Mouse (Mus musculus): ENCODE measurements around the gene Pea15a. TPM values are rescaled to one million over a fixed set of nuclear protein-coding genes. Genes with fewer than 3 reads are reported as not detected.
"Not testable (repeated sequence)": the region's sequence is repeated elsewhere in the genome, so short reads cannot be mapped to it uniquely, and the experiment has no call there.

The Pea15a gene
- 87.4 and 93.1 TPM in 2 replicates for polyA plus RNA-seq (2014; fragmentation: Nextera tagmentation; extraction: Ambion mirVana)

GRCm38 (mm10) chr1:172206141-172206917 is at the start of gene Pea15a:
Gene Pea15a, minus strand, starts transcription at chr1:172206804.
- Histone ChIP-seq H3K4me1 (replicated peaks; ENCODE audit: control insufficient read depth, insufficient read depth, low read length) (peaks cover 55% of the 10 kb centered on the region), H3K36me3 (ENCODE audit: control insufficient read depth, insufficient read depth, low read length) (peaks cover 7% of the 10 kb centered on the region; the same call in 1 of the 2 replicates), H3K9ac (ENCODE audit: low read length) (peak within 1 kb of the TSS; percentile 79), H3K27ac (ENCODE audit: low read depth) (peak within 1 kb of the TSS; percentile 75), H3K4me2 (ENCODE audit: low read length) (peak within 1 kb of the TSS; percentile 67), H3K9me3 (ENCODE audit: control insufficient read depth, low read length) (no peaks in the 10 kb centered on the region), H3K27me3 (replicated peaks; ENCODE audit: control insufficient read depth, insufficient read depth, low read length) (no peaks in the 10 kb centered on the region), H3K4me3 (ENCODE audit: low read depth, low read length) (peak within 1 kb of the TSS; percentile 73)
- peak; percentile 73 for ATAC-seq (replicated peaks; ENCODE audit: low FRiP score, low TSS enrichment, low read depth)
- peak; percentile 85 for DNase-seq (ENCODE audit: low spot score)
- under 1% methylated on average over 37 of the region's 40 CpGs for WGBS

- H3K4me1 ChIP-seq (replicated peaks; ENCODE audit: control insufficient read depth, insufficient read depth, low read length), result no peaks in the 10 kb centered on the region
- no peak for ATAC-seq (replicated peaks; ENCODE audit: low FRiP score, low TSS enrichment, low read depth)
- 40% methylated on average over 2 of the region's 2 CpGs for WGBS
- no peak overlapping the region for H3K27ac ChIP-seq (ENCODE audit: low read depth)
- no peaks in the 10 kb centered on the region for H3K36me3 ChIP-seq (ENCODE audit: control insufficient read depth, insufficient read depth, low read length)
- no peak overlapping the region for H3K9ac ChIP-seq (ENCODE audit: low read length)
- no peak overlapping the region for H3K4me2 ChIP-seq (ENCODE audit: low read length)
- H3K9me3 ChIP-seq (ENCODE audit: control insufficient read depth, low read length), result no peaks in the 10 kb centered on the region
- H3K4me3 ChIP-seq (ENCODE audit: low read depth, low read length), result no peak overlapping the region
- H3K27me3 ChIP-seq (replicated peaks; ENCODE audit: control insufficient read depth, insufficient read depth, low read length), result peaks cover 26% of the 10 kb centered on the region
- no peak for DNase-seq (ENCODE audit: low spot score)
Observed at GRCm38 (mm10) chr1:172247679-172248078, 41.1 kb upstream of the Pea15a start.

- WGBS, result 73% methylated on average over 4 of the region's 4 CpGs
- peaks cover 26% of the 10 kb centered on the region for H3K27me3 ChIP-seq (replicated peaks; ENCODE audit: control insufficient read depth, insufficient read depth, low read length)
- H3K9me3 ChIP-seq (ENCODE audit: control insufficient read depth, low read length), result no peaks in the 10 kb centered on the region
Observed at GRCm38 (mm10) chr1:172247216-172247615, 40.6 kb upstream of the Pea15a start.

GRCm38 (mm10) chr1:172244645-172245044 is 38.0 kb upstream of the Pea15a start:
- ATAC-seq (replicated peaks; ENCODE audit: low FRiP score, low TSS enrichment, low read depth); H3K36me3 ChIP-seq (ENCODE audit: control insufficient read depth, insufficient read depth, low read length); H3K9ac ChIP-seq (ENCODE audit: low read length); H3K4me1 ChIP-seq (replicated peaks; ENCODE audit: control insufficient read depth, insufficient read depth, low read length); H3K27ac ChIP-seq (ENCODE audit: low read depth); H3K9me3 ChIP-seq (ENCODE audit: control insufficient read depth, low read length); H3K4me3 ChIP-seq (ENCODE audit: low read depth, low read length); DNase-seq (ENCODE audit: low spot score): not testable (repeated sequence)
- WGBS, result 37% methylated on average over 23 of the region's 23 CpGs
- peak overlapping the region; percentile 15; the same call in 1 of the 2 replicates for H3K4me2 ChIP-seq (ENCODE audit: low read length)
- peaks cover 26% of the 10 kb centered on the region for H3K27me3 ChIP-seq (replicated peaks; ENCODE audit: control insufficient read depth, insufficient read depth, low read length)

More at GRCm38 (mm10) chr1:172247216-172247615, 40.6 kb upstream of the Pea15a start:
- Histone ChIP-seq H3K9ac (ENCODE audit: low read length) (no peak overlapping the region), H3K4me1 (replicated peaks; ENCODE audit: control insufficient read depth, insufficient read depth, low read length) (no peaks in the 10 kb centered on the region), H3K4me3 (ENCODE audit: low read depth, low read length) (no peak overlapping the region), H3K27ac (ENCODE audit: low read depth) (no peak overlapping the region), H3K36me3 (ENCODE audit: control insufficient read depth, insufficient read depth, low read length) (no peaks in the 10 kb centered on the region), H3K4me2 (ENCODE audit: low read length) (no peak overlapping the region)
- DNase-seq (ENCODE audit: low spot score) (no peak), ATAC-seq (replicated peaks; ENCODE audit: low FRiP score, low TSS enrichment, low read depth) (no peak)

- Histone ChIP-seq H3K9ac (ENCODE audit: low read length) (no peak overlapping the region), H3K4me3 (ENCODE audit: low read depth, low read length) (no peak overlapping the region), H3K27me3 (replicated peaks; ENCODE audit: control insufficient read depth, insufficient read depth, low read length) (peaks cover 26% of the 10 kb centered on the region), H3K4me2 (ENCODE audit: low read length) (no peak overlapping the region), H3K27ac (ENCODE audit: low read depth) (no peak overlapping the region), H3K36me3 (ENCODE audit: control insufficient read depth, insufficient read depth, low read length) (no peaks in the 10 kb centered on the region), H3K4me1 (replicated peaks; ENCODE audit: control insufficient read depth, insufficient read depth, low read length) (no peaks in the 10 kb centered on the region), H3K9me3 (ENCODE audit: control insufficient read depth, low read length) (no peaks in the 10 kb centered on the region)
- ATAC-seq (replicated peaks; ENCODE audit: low FRiP score, low TSS enrichment, low read depth) (no peak), DNase-seq (ENCODE audit: low spot score) (no peak)
- WGBS, result 28% methylated on average over 16 of the region's 16 CpGs
Observed at GRCm38 (mm10) chr1:172243547-172244205, 37.1 kb upstream of the Pea15a start.

- DNase-seq (ENCODE audit: low spot score) (no peak), ATAC-seq (replicated peaks; ENCODE audit: low FRiP score, low TSS enrichment, low read depth) (no peak)
- no peak overlapping the region for H3K27ac ChIP-seq (ENCODE audit: low read depth)
- H3K4me3 ChIP-seq (ENCODE audit: low read depth, low read length), result no peak overlapping the region
- 68% methylated on average over 2 of the region's 2 CpGs for WGBS
- no peak overlapping the region for H3K4me2 ChIP-seq (ENCODE audit: low read length)
- H3K9me3 ChIP-seq (ENCODE audit: control insufficient read depth, low read length), result no peaks in the 10 kb centered on the region
- no peak overlapping the region for H3K9ac ChIP-seq (ENCODE audit: low read length)
- no peaks in the 10 kb centered on the region for H3K4me1 ChIP-seq (replicated peaks; ENCODE audit: control insufficient read depth, insufficient read depth, low read length)
- no peaks in the 10 kb centered on the region for H3K36me3 ChIP-seq (ENCODE audit: control insufficient read depth, insufficient read depth, low read length)
- peaks cover 26% of the 10 kb centered on the region for H3K27me3 ChIP-seq (replicated peaks; ENCODE audit: control insufficient read depth, insufficient read depth, low read length)
Observed at GRCm38 (mm10) chr1:172242401-172242800, 35.8 kb upstream of the Pea15a start.

GRCm38 (mm10) chr1:172240945-172241708 is 34.5 kb upstream of the Pea15a start:
- WGBS, result 65% methylated on average over 6 of the region's 6 CpGs
- Histone ChIP-seq H3K36me3 (ENCODE audit: control insufficient read depth, insufficient read depth, low read length) (no peaks in the 10 kb centered on the region), H3K9me3 (ENCODE audit: control insufficient read depth, low read length) (no peaks in the 10 kb centered on the region), H3K27ac (ENCODE audit: low read depth) (no peak overlapping the region), H3K9ac (ENCODE audit: low read length) (no peak overlapping the region), H3K4me2 (ENCODE audit: low read length) (no peak overlapping the region), H3K4me3 (ENCODE audit: low read depth, low read length) (no peak overlapping the region), H3K27me3 (replicated peaks; ENCODE audit: control insufficient read depth, insufficient read depth, low read length) (peaks cover 26% of the 10 kb centered on the region), H3K4me1 (replicated peaks; ENCODE audit: control insufficient read depth, insufficient read depth, low read length) (no peaks in the 10 kb centered on the region)
- no peak for DNase-seq (ENCODE audit: low spot score)
- no peak for ATAC-seq (replicated peaks; ENCODE audit: low FRiP score, low TSS enrichment, low read depth)

GRCm38 (mm10) chr1:172229215-172229614 is 22.6 kb upstream of the Pea15a start:
- Histone ChIP-seq H3K9ac (ENCODE audit: low read length) (no peak overlapping the region), H3K36me3 (ENCODE audit: control insufficient read depth, insufficient read depth, low read length) (no peaks in the 10 kb centered on the region), H3K4me3 (ENCODE audit: low read depth, low read length) (no peak overlapping the region), H3K27ac (ENCODE audit: low read depth) (no peak overlapping the region), H3K27me3 (replicated peaks; ENCODE audit: control insufficient read depth, insufficient read depth, low read length) (no peaks in the 10 kb centered on the region), H3K9me3 (ENCODE audit: control insufficient read depth, low read length) (no peaks in the 10 kb centered on the region), H3K4me2 (ENCODE audit: low read length) (no peak overlapping the region), H3K4me1 (replicated peaks; ENCODE audit: control insufficient read depth, insufficient read depth, low read length) (no peaks in the 10 kb centered on the region)
- DNase-seq (ENCODE audit: low spot score) (no peak), ATAC-seq (replicated peaks; ENCODE audit: low FRiP score, low TSS enrichment, low read depth) (no peak)
- 77% methylated on average over 1 of the region's 1 CpGs for WGBS
